Mouse (Mus musculus) retina, postnatal 7 days (tissue): Measurements from ENCODE around the gene Men1.
"Not testable (repeated sequence)": the region's sequence is repeated elsewhere in the genome, so short reads cannot be mapped to it uniquely, and the experiment has no call there.

Experiments
- DNase-seq: peaks from one replicate; pipeline ENCODE4 v3.0.0-alpha.2; 2012; ENCODE audit warnings: low read depth, low spot score

Men1 gene

DNA sequence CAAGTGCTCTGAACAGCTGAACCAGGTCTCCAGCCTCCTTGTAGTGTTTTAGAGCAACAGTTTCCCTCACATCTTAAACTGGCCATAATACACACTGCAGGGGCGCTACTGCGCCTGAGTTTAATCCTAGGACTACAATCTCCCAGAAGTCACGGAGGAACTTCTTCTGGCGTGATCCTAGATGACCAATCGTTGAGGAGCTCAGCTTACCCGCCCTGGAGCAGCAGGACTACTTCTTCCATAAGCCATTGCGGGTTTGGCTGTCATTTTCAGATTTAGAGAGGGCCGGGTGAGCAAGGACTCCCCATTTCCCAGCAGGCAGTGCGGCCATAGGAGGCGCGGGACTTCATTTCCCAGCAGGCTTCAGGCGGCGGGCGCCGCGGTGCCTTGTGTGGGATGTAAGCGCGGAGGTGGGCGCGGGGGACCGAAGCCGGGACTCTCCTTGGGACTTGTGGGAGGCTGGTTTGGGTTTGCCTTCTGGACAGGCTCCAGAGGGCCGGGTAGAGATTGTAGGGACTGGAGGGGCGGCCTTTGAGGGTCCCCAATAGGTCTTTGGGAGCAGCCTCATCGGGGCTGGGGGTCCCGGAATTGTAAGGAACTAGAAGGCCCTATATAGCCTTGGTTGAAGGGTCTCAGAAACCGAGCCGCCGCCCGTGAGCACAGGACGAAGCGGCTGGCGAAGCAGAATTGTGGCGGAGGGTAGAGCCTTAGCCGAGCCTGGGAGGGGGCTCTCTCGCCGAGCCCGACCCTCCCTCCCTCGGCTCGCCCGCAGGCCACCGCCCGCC, at the start of gene Men1:
Men1 (plus strand) TSS at position 307 of the 785 bp plus-strand sequence.
- peak; percentile 92 for DNase-seq

DNA sequence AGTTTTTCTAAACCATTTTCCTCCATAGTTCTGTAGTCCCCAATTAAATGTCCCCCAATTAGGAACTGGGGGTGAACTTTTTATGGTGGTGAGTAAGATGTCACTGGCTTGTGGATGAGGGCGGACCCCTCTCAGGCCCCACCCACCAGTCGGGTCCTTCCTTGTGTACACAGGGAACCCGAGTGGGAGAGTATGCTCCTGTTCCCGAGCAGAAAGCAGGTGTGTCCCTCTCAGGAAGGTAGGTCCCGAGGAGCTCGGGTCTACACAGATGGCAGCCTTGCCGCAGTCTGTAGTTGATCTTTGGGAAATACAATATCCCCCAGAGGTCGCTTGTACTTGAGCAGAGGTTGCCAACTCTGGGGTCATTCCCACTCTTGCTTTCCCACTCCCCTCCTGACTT, 49.6 kb upstream of the Men1 start:
- DNase-seq, result no peak

DNA sequence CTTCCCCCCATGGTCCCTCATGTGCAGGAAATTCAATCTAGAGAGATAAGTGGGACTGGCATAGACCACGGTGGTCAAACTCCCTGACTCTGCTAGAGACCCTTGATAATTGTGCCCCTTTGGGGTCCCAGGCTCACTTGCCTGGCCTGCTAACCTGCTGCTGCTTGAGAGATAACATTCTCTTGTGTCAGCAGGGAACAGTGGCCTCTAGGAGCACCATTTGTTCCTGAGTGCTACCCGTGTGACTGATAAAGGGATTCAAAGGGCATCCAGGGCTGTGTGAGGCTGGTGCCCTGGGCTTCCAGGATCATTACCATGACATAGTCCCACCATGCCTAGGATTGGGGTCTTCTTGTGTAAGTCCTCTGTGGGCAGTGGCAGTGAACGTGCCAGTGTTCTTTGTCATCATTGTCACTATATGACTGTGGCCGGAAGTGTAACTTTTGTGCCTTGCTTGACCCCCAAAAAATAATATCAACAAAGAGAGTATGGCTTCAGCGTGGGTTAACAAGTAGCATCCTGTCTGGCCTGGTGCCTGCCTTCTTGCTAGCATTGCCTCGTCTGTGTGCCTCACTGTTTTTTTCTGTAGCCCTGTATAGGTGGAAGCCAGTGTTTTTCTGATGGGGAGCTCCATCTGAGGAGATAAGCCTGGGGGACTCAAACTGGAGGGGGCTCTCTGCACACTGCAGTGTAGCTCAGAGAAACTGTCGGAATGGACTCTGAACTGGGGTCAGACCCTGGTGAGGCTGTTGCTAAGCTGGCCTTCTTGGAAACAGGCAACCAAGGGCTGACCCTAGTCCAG, 48.9 kb upstream of the Men1 start:
- DNase-seq, result no peak

DNA sequence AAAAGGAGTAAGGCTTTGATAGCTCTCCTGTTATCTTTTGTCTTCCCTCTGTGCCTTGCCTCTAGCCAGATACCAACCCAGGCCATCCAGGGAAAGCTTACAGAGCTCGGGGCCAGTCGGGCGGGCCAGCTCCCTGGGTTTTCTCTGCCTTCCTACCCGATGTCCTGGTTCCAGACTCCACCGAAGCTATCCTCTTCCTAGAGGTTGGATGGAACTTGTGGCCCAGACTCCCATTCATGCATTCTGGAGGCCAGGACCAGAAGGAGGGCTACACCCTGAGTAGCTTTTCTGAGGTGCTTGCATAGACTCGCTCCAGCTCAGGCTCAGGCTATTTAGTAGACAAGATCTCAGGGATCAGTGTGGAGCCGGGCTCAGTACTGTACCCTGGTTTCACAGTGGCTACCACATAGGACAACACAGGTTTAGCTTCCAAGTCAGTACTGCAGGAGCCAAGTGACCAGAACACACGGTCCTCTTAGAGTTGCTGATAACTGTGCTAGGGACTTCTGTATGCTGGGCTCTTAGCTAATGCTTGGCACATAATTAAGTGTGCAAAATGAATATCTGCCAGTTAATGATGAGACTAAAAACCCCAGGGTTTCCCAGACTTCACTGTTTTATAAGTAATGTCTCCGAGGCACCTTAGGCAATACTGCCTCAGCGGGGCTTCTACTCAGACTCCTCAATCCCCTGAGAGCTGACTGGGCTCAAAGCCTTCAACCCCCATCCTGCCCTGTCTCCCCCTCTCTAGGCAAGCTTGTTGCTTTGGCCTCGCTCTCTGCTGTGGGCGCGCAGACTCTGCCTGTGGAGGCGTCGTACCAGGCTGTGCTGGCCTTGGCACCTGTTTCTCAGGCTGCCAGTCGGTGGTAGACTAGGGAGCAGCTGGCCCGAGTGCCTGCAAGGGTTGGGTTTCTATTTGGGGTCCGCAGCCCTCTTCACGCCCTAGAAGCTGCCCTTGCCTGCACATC, 48.1 kb upstream of the Men1 start:
- DNase-seq, result no peak

DNA sequence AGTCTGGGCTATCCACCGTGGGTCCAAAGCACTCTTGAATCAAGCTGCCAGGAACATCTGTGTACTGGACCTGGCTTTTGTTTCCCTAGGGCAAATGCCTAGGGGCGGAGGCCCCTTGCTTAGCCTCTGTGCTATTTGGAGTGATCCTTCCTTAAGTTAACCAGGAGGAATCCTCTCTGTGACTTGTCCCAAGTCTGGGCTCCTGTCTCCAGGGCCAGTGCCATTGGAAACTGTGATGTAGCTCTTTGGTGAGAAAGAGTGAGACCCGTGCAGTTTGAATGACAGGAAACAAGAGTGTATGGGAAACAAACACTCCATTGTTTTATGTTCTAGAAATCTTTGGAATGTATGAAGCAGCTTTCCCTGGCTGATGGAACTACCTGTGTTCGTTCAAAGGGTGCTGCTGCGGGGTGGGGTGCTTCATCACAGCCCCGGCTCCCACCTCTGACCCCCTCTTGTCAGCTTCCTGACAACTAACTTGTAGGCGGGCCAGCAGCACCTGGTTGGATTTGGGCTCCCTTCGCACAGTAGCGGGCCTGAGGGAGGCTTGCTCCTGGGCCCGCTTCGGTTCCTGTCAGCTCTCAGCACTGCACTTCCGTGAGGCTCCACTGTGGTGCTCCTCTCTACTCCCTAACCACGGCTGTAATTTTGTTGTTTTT, 46.4 kb upstream of the Men1 start:
- DNase-seq, result no peak

DNA sequence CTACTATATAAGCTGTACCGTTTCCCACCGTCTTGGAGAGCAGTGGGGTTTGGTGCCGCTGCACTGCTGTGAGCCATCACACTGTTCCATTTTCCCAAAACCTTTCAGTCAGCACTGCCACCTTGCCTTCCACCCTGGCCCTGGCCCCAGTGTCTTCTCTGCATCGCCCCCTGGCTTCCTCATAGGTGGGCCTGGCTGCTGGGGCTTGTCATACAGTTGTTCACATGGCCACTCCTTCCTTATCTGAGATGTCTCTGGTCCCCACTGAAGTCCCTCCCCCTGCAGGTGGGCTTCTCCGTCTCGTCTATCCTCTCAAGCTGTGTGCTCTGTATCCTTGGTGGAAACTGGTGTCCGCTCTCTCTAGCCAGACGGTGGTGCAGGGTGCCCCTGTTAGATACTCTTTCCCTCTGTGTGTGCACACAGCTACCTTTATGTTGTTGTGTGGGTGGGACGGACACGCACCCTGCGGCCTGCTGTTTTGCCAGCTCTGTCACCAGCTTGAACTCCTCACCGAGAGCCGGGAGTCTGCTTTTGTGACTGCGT, 45.0 kb upstream of the Men1 start:
- DNase-seq, result no peak

DNA sequence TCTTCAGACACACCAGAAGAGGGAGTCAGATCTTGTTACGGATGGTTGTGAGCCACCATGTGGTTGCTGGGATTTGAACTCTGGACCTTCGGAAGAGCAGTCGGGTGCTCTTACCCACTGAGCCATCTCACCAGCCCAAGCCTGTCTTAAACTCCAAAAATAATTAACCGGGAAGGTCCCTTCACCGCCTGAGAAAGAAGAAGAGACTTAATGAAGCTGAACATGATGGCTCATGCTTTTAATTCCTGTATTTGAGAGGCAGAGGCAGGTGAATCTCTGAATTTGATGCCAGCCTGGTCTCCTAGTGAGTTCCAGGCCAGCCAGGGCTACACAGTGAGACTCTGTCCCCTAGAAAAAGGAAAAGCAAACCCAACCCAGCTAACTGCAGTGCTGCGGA, 44.1 kb upstream of the Men1 start:
- not testable (repeated sequence) for DNase-seq

DNA sequence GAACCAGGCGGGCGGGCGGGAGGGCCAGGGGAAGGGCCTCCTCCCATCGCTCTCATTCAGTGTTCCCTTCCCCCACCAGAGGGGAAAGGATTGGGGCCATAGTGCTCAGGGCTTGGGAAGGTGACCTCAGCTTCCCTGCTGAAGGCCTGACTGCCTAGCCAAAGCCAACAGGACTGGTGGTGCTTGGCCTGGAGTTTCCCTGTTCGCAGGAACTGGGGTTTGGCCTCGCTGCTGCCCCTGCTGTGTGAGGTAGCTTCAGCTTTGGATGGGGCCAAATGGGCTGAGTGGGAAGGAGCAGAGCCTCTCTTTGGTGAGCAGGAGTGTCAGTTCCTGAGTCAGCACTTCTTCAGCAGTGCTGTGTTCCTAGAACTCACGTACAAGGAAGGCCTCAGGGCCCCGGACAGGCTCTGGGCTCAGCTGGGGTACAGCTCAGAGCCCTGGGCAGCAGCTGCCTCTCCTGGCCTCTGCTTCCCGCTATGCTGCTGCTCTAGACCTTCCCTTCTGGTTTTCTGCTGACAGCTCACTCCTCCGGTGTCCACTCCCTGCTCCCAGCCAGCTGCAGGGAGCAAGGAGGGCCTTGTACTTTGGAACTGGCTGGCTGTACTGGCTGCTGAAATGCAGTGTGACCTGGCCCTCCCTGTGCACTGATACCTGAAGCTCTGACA, 43.5 kb upstream of the Men1 start:
- no peak for DNase-seq

DNA sequence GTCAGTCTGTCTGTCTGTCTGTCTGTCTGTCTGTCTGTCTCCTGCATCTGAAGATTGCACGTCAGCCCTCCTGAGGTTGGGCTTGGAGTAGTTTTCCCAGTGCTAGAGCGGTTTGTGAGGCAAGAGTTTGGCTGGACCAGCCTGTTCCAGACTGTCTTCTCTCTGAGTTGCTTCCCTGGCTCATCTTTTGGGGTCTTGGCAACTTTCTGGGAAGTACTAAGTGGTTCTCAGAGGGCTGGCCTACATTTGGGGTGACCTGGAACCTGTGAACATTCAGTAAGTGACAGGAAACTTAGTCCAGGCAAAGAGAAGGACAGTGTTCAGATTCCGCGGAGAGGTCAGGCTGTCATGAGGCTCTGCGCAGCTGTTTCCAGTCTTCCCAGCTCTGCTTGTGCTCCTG, 42.5 kb upstream of the Men1 start:
- DNase-seq, result no peak

DNA sequence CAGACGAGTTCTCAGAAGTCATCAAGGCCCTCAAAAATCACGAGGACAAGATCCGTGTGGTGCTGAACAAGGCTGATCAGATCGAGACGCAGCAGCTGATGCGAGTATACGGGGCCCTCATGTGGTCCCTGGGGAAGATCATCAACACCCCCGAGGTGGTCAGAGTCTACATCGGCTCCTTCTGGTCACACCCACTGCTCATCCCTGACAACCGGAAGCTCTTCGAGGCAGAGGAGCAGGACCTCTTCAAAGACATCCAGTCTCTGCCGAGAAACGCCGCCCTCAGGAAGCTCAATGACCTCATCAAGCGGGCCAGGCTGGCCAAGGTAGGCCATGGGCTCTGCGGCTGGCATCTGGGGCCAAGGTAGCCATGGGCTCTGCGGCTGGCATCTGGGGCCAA, 40.5 kb upstream of the Men1 start:
- no peak for DNase-seq

DNA sequence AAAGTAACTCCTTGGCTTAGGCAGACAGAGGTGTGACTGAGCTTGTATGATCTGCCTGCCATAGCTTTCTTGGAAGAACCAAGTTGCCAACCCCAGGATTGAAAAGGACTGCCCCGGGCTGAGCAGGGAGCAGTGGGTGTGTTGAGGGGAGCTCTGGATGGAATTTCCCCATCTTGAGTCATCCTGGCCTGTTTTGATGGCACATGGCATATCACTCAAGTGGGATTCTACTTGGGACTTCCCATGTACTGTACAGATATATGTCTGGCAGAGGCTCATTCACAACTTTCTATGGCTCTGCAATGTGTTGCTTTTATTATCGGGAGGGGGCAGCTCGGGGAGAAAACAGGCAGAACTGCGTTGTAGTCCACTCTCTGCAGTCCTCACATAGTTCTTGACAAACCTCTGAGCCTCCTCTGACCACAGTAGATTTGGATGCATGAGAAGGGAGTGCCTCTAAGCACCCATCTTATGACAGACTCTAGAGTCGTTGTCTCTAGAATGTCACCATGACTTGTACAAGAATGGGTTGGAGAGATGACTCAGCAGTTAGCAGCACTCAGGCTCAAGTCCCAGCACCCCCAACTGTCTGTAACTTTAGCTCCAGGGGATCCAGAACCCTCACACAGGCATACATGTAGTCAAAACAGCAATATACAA, 38.1 kb upstream of the Men1 start:
- DNase-seq, result no peak

DNA sequence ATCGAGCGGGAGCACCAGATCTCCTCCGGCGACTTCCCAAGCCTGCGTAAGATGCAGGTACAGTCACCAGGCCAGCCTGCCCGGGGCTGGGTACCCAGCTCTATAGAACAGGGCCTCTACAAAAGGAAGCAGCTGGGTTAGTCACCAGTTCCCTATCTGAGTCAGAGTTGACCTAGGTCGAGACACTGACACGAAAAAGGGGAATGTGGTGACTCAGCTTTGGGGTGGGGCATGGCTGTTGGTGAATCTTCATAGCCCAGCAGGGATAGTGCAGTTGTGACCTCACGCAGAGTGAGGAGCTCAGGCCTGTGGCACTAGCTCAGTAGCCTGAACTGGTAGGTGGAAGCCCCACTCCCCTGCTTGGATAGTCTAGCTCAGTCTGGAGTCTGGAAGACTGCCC, 37.1 kb upstream of the Men1 start:
- no peak for DNase-seq

DNA sequence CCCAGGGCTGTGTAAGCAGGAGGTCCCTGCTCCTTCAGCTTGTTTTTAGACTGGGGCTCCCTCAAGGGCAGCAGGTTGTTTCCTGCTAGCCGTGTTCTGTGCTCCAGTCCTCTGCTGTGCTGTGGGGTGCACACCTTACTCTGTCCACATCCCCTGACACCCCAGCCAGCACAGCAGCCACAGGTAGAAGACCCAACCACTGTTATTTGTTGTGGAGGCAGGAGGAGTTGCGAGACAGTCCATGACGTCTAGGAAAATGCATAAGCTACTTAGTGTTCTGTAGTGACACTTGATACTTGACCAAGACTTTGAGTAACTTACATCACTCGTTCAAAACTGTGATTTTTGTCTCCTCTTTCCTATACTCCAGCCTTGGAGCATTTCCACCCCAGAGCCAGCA, 35.8 kb upstream of the Men1 start:
- no peak for DNase-seq

DNA sequence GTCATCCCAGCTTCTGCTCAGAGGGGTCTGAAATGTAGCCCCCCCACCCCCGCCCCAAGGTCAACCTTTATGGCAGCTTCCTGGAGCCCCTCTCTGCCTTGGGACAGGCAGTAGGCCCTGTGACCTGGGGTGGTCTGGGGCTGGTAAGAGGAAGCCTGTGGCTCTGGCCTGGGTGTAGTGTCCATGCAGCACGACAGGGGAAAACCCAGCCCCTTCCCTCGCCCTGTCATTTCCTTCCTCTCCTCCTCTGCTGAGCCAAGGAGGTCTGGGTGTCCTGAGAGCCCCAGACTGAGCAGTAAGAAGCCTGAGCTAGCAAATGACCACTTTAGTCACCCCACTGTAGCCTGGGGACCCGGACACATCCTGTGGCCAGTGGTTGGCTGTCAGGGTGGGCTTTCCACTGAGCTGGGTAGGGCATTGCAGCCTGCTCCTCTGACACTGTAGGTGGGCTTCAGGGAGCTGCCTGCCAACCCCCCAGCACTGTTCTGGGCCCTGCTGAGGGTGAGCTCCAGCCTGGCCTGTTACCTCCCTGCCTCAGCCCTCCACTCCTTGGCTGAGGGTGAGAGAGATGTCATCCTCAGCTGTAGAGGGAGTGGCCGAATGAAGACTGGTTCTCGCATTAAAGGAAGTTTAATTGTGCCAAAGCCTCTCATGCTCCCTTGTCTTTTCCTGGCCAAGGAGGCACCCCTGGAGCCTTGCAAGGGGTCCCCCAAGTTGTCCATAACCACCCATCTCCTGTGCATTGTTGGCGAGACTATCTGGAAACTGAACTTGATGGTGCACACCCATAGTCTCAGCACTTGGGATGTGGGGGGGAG, 35.1 kb upstream of the Men1 start:
- no peak for DNase-seq

DNA sequence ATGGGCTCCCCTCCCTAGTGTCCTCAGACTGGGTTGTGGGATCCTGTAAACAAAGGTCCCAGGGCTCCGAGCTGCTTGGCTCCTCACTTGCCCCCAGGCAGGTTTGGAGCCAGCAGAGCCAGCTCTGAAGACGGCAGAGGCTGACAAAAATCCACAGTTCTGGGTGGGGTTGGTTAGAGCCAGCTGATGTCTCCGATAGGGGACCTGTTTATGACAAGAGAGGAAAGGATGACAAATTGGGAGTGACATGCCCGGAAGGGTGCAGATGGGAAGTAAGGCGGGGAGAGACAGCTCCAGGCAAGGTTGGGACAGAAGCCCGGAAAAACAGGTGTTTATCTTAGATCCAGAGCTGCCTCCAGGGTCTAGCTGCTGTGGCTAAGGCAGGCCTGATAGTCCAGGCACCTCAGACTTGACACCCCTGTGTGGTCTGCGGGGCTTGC, 34.4 kb upstream of the Men1 start:
- DNase-seq, result no peak

DNA sequence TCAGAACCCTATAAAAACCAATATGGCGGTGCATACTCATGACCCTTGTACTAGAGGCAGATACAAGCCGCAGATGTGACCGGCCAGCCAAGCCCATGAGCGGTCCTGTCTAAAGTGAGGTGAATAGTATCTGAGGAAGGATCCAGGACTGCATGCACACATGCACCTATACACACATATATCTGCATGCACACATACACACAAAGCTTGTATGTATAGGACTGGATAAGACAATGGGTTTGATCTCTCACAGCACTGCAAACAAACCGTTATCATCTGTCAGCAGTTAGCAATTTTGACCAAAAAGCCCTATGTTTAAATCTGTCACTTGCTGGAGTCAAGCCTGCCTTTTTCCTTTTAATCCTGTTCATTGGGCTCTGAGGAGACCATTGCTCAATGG, 32.7 kb upstream of the Men1 start:
- no peak for DNase-seq

DNA sequence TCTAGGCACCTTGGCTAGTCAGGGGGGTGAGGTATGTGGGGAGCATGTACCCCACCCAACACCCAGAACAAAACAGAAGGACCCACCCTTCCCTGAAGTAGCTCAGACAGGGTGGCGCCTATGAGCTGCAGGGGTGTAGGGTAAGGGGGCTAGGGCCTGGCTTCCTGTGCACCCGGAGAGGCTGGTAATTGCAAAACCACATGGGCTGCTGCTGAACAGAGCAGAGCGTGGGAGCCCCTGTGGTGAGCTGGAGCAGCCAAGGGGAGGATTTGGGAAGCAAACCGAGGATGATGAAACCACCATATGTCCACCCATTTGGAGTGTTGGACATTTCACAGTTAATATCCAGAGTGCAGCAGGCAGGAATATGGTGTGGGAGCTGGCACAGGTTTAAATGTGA, 32.3 kb upstream of the Men1 start:
- DNase-seq, result no peak

DNA sequence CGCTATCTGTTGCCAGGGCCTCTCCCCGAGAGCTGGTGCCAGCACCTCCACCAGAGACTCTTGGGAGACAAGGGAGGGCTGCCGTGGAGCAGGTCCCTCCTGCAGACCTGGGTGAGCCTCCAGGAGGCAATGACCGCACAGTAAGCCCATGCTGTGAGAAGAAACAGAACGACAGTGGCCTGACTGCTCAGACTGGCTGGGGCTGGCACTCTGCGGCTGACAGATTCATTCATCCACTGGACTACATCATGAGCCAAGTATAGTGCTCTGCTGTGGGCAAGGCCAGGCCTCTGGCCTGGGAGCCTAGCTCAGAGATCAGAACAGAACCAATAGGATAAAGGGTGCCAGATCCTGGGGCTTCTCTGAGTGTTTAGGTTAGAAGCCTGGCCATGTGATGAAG, 30.9 kb upstream of the Men1 start:
- DNase-seq, result no peak
